Mouse (Mus musculus): ENCODE data around the gene Dnah17. TPM values are rescaled to one million over a fixed set of nuclear protein-coding genes. Genes with fewer than 3 reads are reported as not detected.

Gene Dnah17
- 0.25 and 0.29 TPM in 2 replicates for polyA plus RNA-seq (2014; fragmentation: Nextera tagmentation; extraction: Ambion mirVana)

DNA sequence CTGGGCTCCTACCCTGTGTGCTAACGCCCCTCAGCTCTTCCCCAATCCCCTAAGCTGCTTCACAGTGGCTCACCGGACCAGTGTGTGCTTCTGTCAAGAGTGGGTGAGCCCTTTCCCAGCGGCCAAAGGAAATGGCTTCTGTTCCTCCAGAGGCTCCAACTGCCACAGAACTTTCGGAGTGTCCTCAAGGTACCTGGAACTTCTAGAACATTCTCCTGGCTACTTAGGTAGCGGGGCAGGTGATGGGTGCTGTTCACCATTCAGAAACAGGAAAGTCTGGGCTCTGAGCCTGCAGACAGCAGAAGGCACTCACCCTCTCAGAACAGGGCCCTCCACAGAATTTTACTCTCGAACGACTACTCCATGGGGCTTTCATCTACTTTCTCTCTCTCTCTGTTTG lies at the start of gene Dnah17:
Gene Dnah17 (minus strand): TSS at position 101 of the 400 bp plus-strand sequence.
- H3K9ac ChIP-seq (replicated peaks; ENCODE audit: low read depth, low read length), result no peak within 1 kb of the TSS
- 85% methylated on average over 7 of the region's 7 CpGs for WGBS

DNA sequence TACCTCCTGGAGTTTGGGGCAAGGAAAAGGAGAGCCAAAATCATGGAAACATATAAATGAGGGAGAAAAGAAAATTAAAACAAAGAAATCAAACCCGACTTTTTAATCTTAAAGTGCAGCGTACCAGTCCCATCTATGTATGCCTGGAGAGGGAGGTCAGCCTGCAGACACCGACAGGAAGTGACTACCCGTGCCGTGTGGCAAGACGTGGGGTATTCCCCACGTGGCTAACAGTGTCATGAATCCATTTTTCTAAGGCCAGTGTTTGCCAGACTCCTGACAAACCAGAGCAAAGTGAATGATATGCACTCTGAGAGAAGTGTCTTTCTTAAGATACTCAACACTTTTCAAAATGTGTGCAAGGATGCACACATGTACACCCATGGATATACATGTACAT lies 49.8 kb upstream of the Dnah17 start:
- 80% methylated on average over 7 of the region's 7 CpGs for WGBS
- no peak overlapping the region for H3K4me3 ChIP-seq (ENCODE audit: low read depth, low read length)
- peaks cover 35% of the 10 kb centered on the region for H3K36me3 ChIP-seq (ENCODE audit: control insufficient read depth, insufficient read depth, low read length)
- H3K4me1 ChIP-seq (ENCODE audit: control insufficient read depth, insufficient read depth, low read length), result no peaks in the 10 kb centered on the region
- no peak for ATAC-seq (ENCODE audit: insufficient number of reproducible peaks, insufficient read depth, low FRiP score, low read depth)
- H3K4me2 ChIP-seq (replicated peaks; ENCODE audit: low read depth, low read length), result no peak overlapping the region
- H3K9me3 ChIP-seq (ENCODE audit: control insufficient read depth, low read depth, low read length), result no peaks in the 10 kb centered on the region
- no peak overlapping the region for H3K27ac ChIP-seq (ENCODE audit: low read length)
- H3K9ac ChIP-seq (replicated peaks; ENCODE audit: low read depth, low read length), result no peak overlapping the region
- H3K27me3 ChIP-seq (ENCODE audit: control insufficient read depth, insufficient read depth, low read length), result no peaks in the 10 kb centered on the region

More for the DNA sequence above, at the start of gene Dnah17:
- no peaks in the 10 kb centered on the region for H3K27me3 ChIP-seq (ENCODE audit: control insufficient read depth, insufficient read depth, low read length)
- H3K27ac ChIP-seq (ENCODE audit: low read length), result no peak within 1 kb of the TSS
- no peak within 1 kb of the TSS for H3K4me3 ChIP-seq (ENCODE audit: low read depth, low read length)
- no peaks in the 10 kb centered on the region for H3K9me3 ChIP-seq (ENCODE audit: control insufficient read depth, low read depth, low read length)
- H3K4me2 ChIP-seq (replicated peaks; ENCODE audit: low read depth, low read length), result no peak within 1 kb of the TSS
- no peak for ATAC-seq (ENCODE audit: insufficient number of reproducible peaks, insufficient read depth, low FRiP score, low read depth)
- 0 out of 2 replicates have a peak, but pooled peaks cover 10% of the 10 kb centered on the region for H3K4me1 ChIP-seq (ENCODE audit: control insufficient read depth, insufficient read depth, low read length)
- no peaks in the 10 kb centered on the region for H3K36me3 ChIP-seq (ENCODE audit: control insufficient read depth, insufficient read depth, low read length)

DNA sequence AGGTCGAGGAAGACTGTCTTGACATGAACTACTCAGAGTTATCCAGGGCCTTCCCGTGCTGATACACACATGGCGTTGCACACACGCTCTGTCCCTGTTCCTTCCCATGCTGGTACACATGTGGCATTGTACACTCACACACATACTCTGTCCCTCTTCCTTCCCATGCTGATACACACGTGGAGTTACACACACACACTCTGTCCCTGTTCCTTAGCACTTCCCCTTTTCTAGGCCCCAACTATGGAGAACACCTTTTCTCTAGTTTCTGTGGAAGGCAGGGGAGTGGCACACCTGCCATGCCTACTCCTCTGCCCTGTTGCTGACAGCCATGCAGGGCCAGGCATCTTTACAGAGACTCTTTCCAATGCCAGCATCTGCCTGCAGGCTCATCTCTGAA lies 47.8 kb upstream of the Dnah17 start:
- Histone ChIP-seq H3K4me1 (ENCODE audit: control insufficient read depth, insufficient read depth, low read length) (no peaks in the 10 kb centered on the region), H3K36me3 (ENCODE audit: control insufficient read depth, insufficient read depth, low read length) (peaks cover 35% of the 10 kb centered on the region), H3K9ac (replicated peaks; ENCODE audit: low read depth, low read length) (no peak overlapping the region), H3K4me2 (replicated peaks; ENCODE audit: low read depth, low read length) (no peak overlapping the region), H3K27ac (ENCODE audit: low read length) (no peak overlapping the region), H3K9me3 (ENCODE audit: control insufficient read depth, low read depth, low read length) (no peaks in the 10 kb centered on the region), H3K4me3 (ENCODE audit: low read depth, low read length) (no peak overlapping the region), H3K27me3 (ENCODE audit: control insufficient read depth, insufficient read depth, low read length) (no peaks in the 10 kb centered on the region)
- 88% methylated on average over 5 of the region's 5 CpGs for whole genome bisulfite sequencing
- no peak for ATAC-seq (ENCODE audit: insufficient number of reproducible peaks, insufficient read depth, low FRiP score, low read depth)

DNA sequence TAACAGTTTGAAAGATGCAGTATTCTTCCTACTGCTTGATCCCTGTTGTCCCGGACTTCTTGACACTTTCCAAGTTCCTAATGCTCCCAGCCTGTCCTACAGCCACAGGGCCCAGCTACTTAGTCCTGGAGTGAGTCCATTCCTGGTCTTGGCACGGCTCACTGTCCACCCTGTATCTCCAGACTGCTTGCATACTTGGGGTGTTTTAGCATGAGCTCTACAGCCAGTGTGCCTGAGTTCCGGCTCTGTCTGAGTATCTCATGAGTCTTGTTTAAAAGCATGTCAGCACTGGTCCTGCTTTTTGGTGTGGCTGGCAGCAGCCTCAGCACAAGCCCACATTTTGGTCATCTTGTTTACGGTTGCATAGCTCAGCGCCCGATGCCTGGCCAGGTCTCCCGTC lies 44.3 kb upstream of the Dnah17 start:
- H3K4me2 ChIP-seq (replicated peaks; ENCODE audit: low read depth, low read length), result no peak overlapping the region
- H3K9ac ChIP-seq (replicated peaks; ENCODE audit: low read depth, low read length), result no peak overlapping the region
- H3K9me3 ChIP-seq (ENCODE audit: control insufficient read depth, low read depth, low read length), result no peaks in the 10 kb centered on the region
- 78% methylated on average over 7 of the region's 7 CpGs for WGBS
- H3K27ac ChIP-seq (ENCODE audit: low read length), result no peak overlapping the region
- no peak overlapping the region for H3K4me3 ChIP-seq (ENCODE audit: low read depth, low read length)
- no peaks in the 10 kb centered on the region for H3K27me3 ChIP-seq (ENCODE audit: control insufficient read depth, insufficient read depth, low read length)
- ATAC-seq (ENCODE audit: insufficient number of reproducible peaks, insufficient read depth, low FRiP score, low read depth), result no peak
- peaks cover 23% of the 10 kb centered on the region for H3K36me3 ChIP-seq (ENCODE audit: control insufficient read depth, insufficient read depth, low read length)
- no peaks in the 10 kb centered on the region for H3K4me1 ChIP-seq (ENCODE audit: control insufficient read depth, insufficient read depth, low read length)

DNA sequence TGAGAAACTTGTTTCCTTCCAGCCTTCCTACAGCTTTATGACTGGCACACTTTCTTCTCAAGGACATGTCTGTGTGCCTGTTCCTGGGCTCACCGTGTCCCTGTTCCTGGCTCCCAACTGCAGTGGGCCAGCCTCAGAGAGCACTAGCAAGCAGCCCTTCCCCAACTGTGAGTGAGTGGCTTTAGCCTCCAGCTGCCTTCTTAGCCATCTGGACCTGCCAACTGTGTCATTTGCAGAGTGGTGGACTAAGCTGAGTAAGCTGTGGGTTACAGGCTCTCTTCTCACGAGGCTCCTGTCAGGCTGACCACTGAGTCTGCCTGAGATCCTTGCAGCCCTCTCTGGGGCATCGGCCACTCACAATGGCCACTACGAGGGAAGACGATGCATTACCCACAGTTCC lies 42.3 kb upstream of the Dnah17 start:
- WGBS, result 86% methylated on average over 5 of the region's 5 CpGs
- Histone ChIP-seq H3K36me3 (ENCODE audit: control insufficient read depth, insufficient read depth, low read length) (peaks cover 20% of the 10 kb centered on the region), H3K9ac (replicated peaks; ENCODE audit: low read depth, low read length) (no peak overlapping the region), H3K4me3 (ENCODE audit: low read depth, low read length) (no peak overlapping the region), H3K27ac (ENCODE audit: low read length) (no peak overlapping the region), H3K27me3 (ENCODE audit: control insufficient read depth, insufficient read depth, low read length) (no peaks in the 10 kb centered on the region), H3K4me2 (replicated peaks; ENCODE audit: low read depth, low read length) (no peak overlapping the region), H3K9me3 (ENCODE audit: control insufficient read depth, low read depth, low read length) (no peaks in the 10 kb centered on the region), H3K4me1 (ENCODE audit: control insufficient read depth, insufficient read depth, low read length) (no peaks in the 10 kb centered on the region)
- no peak for ATAC-seq (ENCODE audit: insufficient number of reproducible peaks, insufficient read depth, low FRiP score, low read depth)

DNA sequence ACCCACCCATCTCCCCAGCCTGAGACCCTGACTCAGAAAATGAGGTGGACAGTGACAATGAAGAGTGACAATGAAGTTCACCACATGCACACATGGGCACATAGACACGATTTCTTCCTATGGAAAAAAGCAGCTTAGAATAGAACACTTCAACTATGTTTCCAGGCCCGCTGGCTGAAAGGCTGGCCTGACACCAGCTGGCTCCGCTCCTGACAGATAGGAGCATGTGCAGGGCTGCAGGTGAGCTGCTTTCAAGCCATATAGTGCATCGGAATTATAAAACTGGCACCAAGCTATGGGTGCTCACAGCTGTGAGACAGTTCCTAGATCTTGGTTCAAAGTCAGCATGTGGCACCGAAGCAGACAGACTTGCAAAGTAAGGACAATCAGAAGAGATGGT lies 39.9 kb upstream of the Dnah17 start:
- Histone ChIP-seq H3K36me3 (ENCODE audit: control insufficient read depth, insufficient read depth, low read length) (peaks cover 14% of the 10 kb centered on the region), H3K4me3 (ENCODE audit: low read depth, low read length) (no peak overlapping the region)
- no peak for ATAC-seq (ENCODE audit: insufficient number of reproducible peaks, insufficient read depth, low FRiP score, low read depth)

DNA sequence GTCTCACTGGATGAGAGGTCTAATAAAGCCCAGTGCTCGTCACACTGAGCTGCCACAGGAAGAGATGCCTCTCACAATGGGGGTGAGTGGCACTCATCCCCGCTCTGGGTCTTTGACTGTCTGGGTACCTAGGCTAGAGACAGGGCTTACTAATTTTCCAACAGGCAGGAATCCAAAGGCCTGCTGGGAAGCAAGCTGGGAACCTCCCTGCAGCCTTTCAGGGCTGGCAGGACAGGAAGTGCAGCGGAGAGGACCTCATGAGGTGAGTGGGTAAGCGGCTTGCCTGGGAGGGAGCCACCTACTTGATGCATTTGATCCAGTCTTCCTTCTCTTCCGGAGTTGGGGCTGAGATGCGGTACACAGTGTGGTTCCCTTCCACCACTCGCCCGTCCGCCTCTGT lies 38.3 kb upstream of the Dnah17 start:
- Histone ChIP-seq H3K27ac (ENCODE audit: low read length) (no peak overlapping the region), H3K4me2 (replicated peaks; ENCODE audit: low read depth, low read length) (no peak overlapping the region), H3K4me1 (ENCODE audit: control insufficient read depth, insufficient read depth, low read length) (peaks cover 14% of the 10 kb centered on the region), H3K27me3 (ENCODE audit: control insufficient read depth, insufficient read depth, low read length) (no peaks in the 10 kb centered on the region), H3K9ac (replicated peaks; ENCODE audit: low read depth, low read length) (no peak overlapping the region), H3K36me3 (ENCODE audit: control insufficient read depth, insufficient read depth, low read length) (peaks cover 21% of the 10 kb centered on the region), H3K4me3 (ENCODE audit: low read depth, low read length) (no peak overlapping the region), H3K9me3 (ENCODE audit: control insufficient read depth, low read depth, low read length) (no peaks in the 10 kb centered on the region)
- ATAC-seq (ENCODE audit: insufficient number of reproducible peaks, insufficient read depth, low FRiP score, low read depth), result no peak
- 76% methylated on average over 9 of the region's 9 CpGs for WGBS

More for the DNA sequence above, 39.9 kb upstream of the Dnah17 start:
- no peaks in the 10 kb centered on the region for H3K27me3 ChIP-seq (ENCODE audit: control insufficient read depth, insufficient read depth, low read length)
- 82% methylated on average over 5 of the region's 5 CpGs for WGBS
- no peak overlapping the region for H3K4me2 ChIP-seq (replicated peaks; ENCODE audit: low read depth, low read length)
- H3K9me3 ChIP-seq (ENCODE audit: control insufficient read depth, low read depth, low read length), result no peaks in the 10 kb centered on the region
- H3K27ac ChIP-seq (ENCODE audit: low read length), result no peak overlapping the region
- no peak overlapping the region for H3K9ac ChIP-seq (replicated peaks; ENCODE audit: low read depth, low read length)
- H3K4me1 ChIP-seq (ENCODE audit: control insufficient read depth, insufficient read depth, low read length), result peaks cover 8% of the 10 kb centered on the region

DNA sequence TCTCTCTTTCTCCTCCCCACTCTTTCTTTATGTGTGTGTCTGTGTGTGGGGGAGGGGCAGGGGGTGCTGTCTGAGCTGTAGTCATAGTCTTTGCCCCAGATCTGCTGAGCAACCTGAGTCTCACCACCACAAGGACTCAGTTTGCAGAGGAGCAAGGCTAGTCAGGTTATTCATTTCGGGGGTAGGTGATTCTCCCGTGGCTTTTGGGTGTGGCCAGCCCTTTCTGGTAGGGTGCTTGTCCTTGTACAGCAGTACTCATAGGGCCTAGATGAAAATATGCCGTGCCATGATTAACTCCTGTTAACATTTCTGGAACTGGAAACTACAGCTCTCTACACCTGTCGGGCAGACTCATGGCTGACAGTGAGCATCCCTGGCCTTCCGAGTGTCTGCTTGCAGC lies 36.2 kb upstream of the Dnah17 start:
- H3K4me2 ChIP-seq (replicated peaks; ENCODE audit: low read depth, low read length), result no peak overlapping the region
- ATAC-seq (ENCODE audit: insufficient number of reproducible peaks, insufficient read depth, low FRiP score, low read depth), result no peak
- no peak overlapping the region for H3K4me3 ChIP-seq (ENCODE audit: low read depth, low read length)
- no peak overlapping the region for H3K9ac ChIP-seq (replicated peaks; ENCODE audit: low read depth, low read length)
- no peaks in the 10 kb centered on the region for H3K27me3 ChIP-seq (ENCODE audit: control insufficient read depth, insufficient read depth, low read length)
- H3K36me3 ChIP-seq (ENCODE audit: control insufficient read depth, insufficient read depth, low read length), result peaks cover 27% of the 10 kb centered on the region
- H3K27ac ChIP-seq (ENCODE audit: low read length), result no peak overlapping the region
- 83% methylated on average over 5 of the region's 5 CpGs for WGBS
- H3K9me3 ChIP-seq (ENCODE audit: control insufficient read depth, low read depth, low read length), result no peaks in the 10 kb centered on the region
- H3K4me1 ChIP-seq (ENCODE audit: control insufficient read depth, insufficient read depth, low read length), result peaks cover 14% of the 10 kb centered on the region

DNA sequence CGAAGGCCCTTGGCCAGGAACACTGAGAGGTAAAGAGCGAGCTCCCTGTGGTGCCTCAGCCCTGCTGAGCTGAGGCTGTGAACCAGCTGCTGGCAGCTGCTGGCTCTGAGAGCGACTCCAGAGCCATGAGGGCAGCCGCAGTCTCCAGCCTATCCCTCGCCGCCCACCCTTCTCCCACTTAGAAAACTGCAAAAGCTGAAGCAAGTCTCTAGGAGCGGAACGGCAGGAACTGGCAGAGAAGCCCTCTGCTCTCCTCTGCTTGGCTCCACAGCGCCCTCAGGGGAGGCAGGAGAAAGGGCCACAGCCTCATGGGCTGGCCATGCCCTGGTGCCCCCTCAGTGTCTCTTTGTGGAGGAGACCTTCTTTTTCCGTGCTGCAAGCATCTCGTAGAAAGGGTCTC lies 35.2 kb upstream of the Dnah17 start:
- H3K4me1 ChIP-seq (ENCODE audit: control insufficient read depth, insufficient read depth, low read length), result peaks cover 18% of the 10 kb centered on the region
- no peaks in the 10 kb centered on the region for H3K9me3 ChIP-seq (ENCODE audit: control insufficient read depth, low read depth, low read length)
- WGBS, result 39% methylated on average over 11 of the region's 11 CpGs
- H3K27me3 ChIP-seq (ENCODE audit: control insufficient read depth, insufficient read depth, low read length), result no peaks in the 10 kb centered on the region
- H3K4me2 ChIP-seq (replicated peaks; ENCODE audit: low read depth, low read length), result no peak overlapping the region
- peak overlapping the region; percentile 82 for H3K27ac ChIP-seq (ENCODE audit: low read length)
- peaks cover 25% of the 10 kb centered on the region for H3K36me3 ChIP-seq (ENCODE audit: control insufficient read depth, insufficient read depth, low read length)
- ATAC-seq (ENCODE audit: insufficient number of reproducible peaks, insufficient read depth, low FRiP score, low read depth), result peak; percentile 59; the same call in 1 of the 2 replicates
- H3K4me3 ChIP-seq (ENCODE audit: low read depth, low read length), result no peak overlapping the region
- H3K9ac ChIP-seq (replicated peaks; ENCODE audit: low read depth, low read length), result no peak overlapping the region
